Mouse (Mus musculus): ENCODE results near the gene Lmo4. TPM values are rescaled to one million over a fixed set of nuclear protein-coding genes. Genes with fewer than 3 reads are reported as not detected.
A peak's percentile ranks its signal among the peaks of the same experiment; 100 is the strongest.

Lmo4 gene
- total and polyA plus RNA-seq, 2 experiments from 2014 or later = 234 to 256 TPM

GRCm38 (mm10) chr3:144151001-144151400 lies 54.0 kb downstream of the Lmo4 start:
- H3K4me1 ChIP-seq (ENCODE audit: insufficient read depth) = no peaks in the 10 kb centered on the region
- no peak overlapping the region for H3K27ac ChIP-seq (ENCODE audit: low read depth, low read length)
- H3K4me2 ChIP-seq (ENCODE audit: low read depth) = no peak overlapping the region
- no peak overlapping the region for H3K4me3 ChIP-seq (ENCODE audit: low read depth, low read length)
- no peak overlapping the region for H3K9ac ChIP-seq
- DNase-seq (no peak), ATAC-seq (no peak)
- 90% methylated on average over 6 of the region's 6 CpGs for WGBS
- H3K9me3 ChIP-seq (ENCODE audit: low read length) = no peaks in the 10 kb centered on the region
- no peaks in the 10 kb centered on the region; the same call in 1 of the 2 replicates for H3K27me3 ChIP-seq (ENCODE audit: insufficient read depth, low read length)
- no peak for TF ChIP-seq CTCF (IDR thresholded peaks at IDR 0.05; ENCODE audit: low read depth)
- no peaks in the 10 kb centered on the region for H3K36me3 ChIP-seq (ENCODE audit: insufficient read depth)

DNA sequence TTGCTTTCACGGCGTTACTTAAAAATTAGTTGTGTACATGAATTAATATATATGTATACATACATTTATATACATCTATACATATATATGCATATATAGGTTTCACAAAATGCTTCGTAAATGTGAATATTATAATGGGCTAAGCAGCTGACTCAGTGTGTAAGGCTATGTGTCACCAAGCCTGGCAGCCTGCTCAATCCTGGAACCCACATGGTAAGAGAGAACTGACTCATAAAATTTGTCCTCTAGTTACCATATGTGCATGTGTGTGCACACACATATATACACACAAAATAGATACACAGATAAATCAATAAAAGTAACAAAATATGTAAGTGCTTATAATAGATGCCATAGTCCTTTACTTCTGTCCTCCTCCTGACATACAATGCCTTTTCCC lies 56.8 kb downstream of the Lmo4 start:
- no peak for ATAC-seq
- Histone ChIP-seq H3K4me2 (ENCODE audit: low read depth) (no peak overlapping the region), H3K36me3 (ENCODE audit: insufficient read depth) (no peaks in the 10 kb centered on the region), H3K4me3 (ENCODE audit: low read depth, low read length) (no peak overlapping the region), H3K27me3 (ENCODE audit: insufficient read depth, low read length) (no peaks in the 10 kb centered on the region), H3K27ac (ENCODE audit: low read depth, low read length) (no peak overlapping the region), H3K9me3 (ENCODE audit: low read length) (no peaks in the 10 kb centered on the region), H3K4me1 (ENCODE audit: insufficient read depth) (no peaks in the 10 kb centered on the region), H3K9ac (no peak overlapping the region)
- WGBS = 89% methylated on average over 3 of the region's 3 CpGs
- no peak for TF ChIP-seq CTCF (IDR thresholded peaks at IDR 0.05; ENCODE audit: low read depth)
- no peak for DNase-seq

GRCm38 (mm10) chr3:144147244-144147643 lies 57.8 kb downstream of the Lmo4 start:
- no peak overlapping the region for H3K27ac ChIP-seq (ENCODE audit: low read depth, low read length)
- no peaks in the 10 kb centered on the region for H3K4me1 ChIP-seq (ENCODE audit: insufficient read depth)
- H3K9ac ChIP-seq = no peak overlapping the region
- ATAC-seq = no peak
- TF ChIP-seq CTCF (IDR thresholded peaks at IDR 0.05; ENCODE audit: low read depth) = no peak
- H3K4me2 ChIP-seq (ENCODE audit: low read depth) = no peak overlapping the region
- 88% methylated on average over 3 of the region's 3 CpGs for WGBS
- no peak for DNase-seq
- no peak overlapping the region for H3K4me3 ChIP-seq (ENCODE audit: low read depth, low read length)
- H3K27me3 ChIP-seq (ENCODE audit: insufficient read depth, low read length) = no peaks in the 10 kb centered on the region
- no peaks in the 10 kb centered on the region for H3K36me3 ChIP-seq (ENCODE audit: insufficient read depth)
- H3K9me3 ChIP-seq (ENCODE audit: low read length) = no peaks in the 10 kb centered on the region

DNA sequence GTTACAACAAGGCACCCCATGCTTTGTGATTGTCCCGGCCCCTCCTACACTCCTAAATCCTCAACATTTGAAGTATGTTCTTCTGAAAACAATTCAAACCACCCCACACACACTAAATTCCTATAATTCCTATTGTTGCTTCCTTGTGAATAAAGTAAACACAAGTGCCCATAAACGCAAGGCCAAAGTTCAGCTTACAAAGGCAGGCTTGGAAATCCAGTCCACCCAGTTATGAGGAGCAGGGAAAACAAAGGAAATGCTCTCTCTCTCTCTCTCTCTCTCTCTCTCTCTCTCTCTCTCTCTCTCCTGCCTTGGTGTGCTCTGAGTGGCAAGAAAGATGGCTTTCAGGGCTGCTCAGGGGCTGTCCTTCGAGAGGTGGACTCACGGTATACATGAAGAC lies 61.0 kb downstream of the Lmo4 start:
- Histone ChIP-seq H3K27ac (ENCODE audit: low read depth, low read length) (no peak overlapping the region), H3K4me1 (ENCODE audit: insufficient read depth) (no peaks in the 10 kb centered on the region), H3K9me3 (ENCODE audit: low read length) (no peaks in the 10 kb centered on the region), H3K9ac (no peak overlapping the region), H3K27me3 (ENCODE audit: insufficient read depth, low read length) (no peaks in the 10 kb centered on the region), H3K4me2 (ENCODE audit: low read depth) (no peak overlapping the region), H3K36me3 (ENCODE audit: insufficient read depth) (no peaks in the 10 kb centered on the region), H3K4me3 (ENCODE audit: low read depth, low read length) (no peak overlapping the region)
- no peak for ATAC-seq
- TF ChIP-seq CTCF (IDR thresholded peaks at IDR 0.05; ENCODE audit: low read depth) = no peak
- no peak for DNase-seq
- WGBS = 91% methylated on average over 4 of the region's 4 CpGs

GRCm38 (mm10) chr3:144142939-144143338 lies 62.1 kb downstream of the Lmo4 start:
- no peak overlapping the region for H3K9ac ChIP-seq
- H3K4me2 ChIP-seq (ENCODE audit: low read depth) = no peak overlapping the region
- H3K4me1 ChIP-seq (ENCODE audit: insufficient read depth) = no peaks in the 10 kb centered on the region
- H3K36me3 ChIP-seq (ENCODE audit: insufficient read depth) = no peaks in the 10 kb centered on the region
- 78% methylated on average over 7 of the region's 7 CpGs for WGBS
- TF ChIP-seq CTCF (IDR thresholded peaks at IDR 0.05; ENCODE audit: low read depth) = no peak
- H3K27ac ChIP-seq (ENCODE audit: low read depth, low read length) = no peak overlapping the region
- ATAC-seq (peak; percentile 73; the same call in 1 of the 2 replicates), DNase-seq (no peak)
- no peaks in the 10 kb centered on the region for H3K27me3 ChIP-seq (ENCODE audit: insufficient read depth, low read length)
- no peaks in the 10 kb centered on the region for H3K9me3 ChIP-seq (ENCODE audit: low read length)
- H3K4me3 ChIP-seq (ENCODE audit: low read depth, low read length) = no peak overlapping the region

- ATAC-seq (0 out of 2 replicates have a peak, but pooled peaks have one; percentile 23), DNase-seq (peak; percentile 20)
- H3K36me3 ChIP-seq (ENCODE audit: insufficient read depth) = no peaks in the 10 kb centered on the region
- no peak overlapping the region for H3K27ac ChIP-seq (ENCODE audit: low read depth, low read length)
- H3K9ac ChIP-seq = no peak overlapping the region
- no peak overlapping the region for H3K4me2 ChIP-seq (ENCODE audit: low read depth)
- H3K9me3 ChIP-seq (ENCODE audit: low read length) = no peaks in the 10 kb centered on the region
- no peaks in the 10 kb centered on the region for H3K27me3 ChIP-seq (ENCODE audit: insufficient read depth, low read length)
- whole genome bisulfite sequencing = 62% methylated on average over 8 of the region's 8 CpGs
- no peak for TF ChIP-seq CTCF (IDR thresholded peaks at IDR 0.05; ENCODE audit: low read depth)
- no peak overlapping the region for H3K4me3 ChIP-seq (ENCODE audit: low read depth, low read length)
- H3K4me1 ChIP-seq (ENCODE audit: insufficient read depth) = no peaks in the 10 kb centered on the region
These were observed 63.2 kb downstream of the Lmo4 start for GRCm38 (mm10) chr3:144141786-144142185.

- no peak for TF ChIP-seq CTCF (IDR thresholded peaks at IDR 0.05; ENCODE audit: low read depth)
- H3K4me1 ChIP-seq (ENCODE audit: insufficient read depth) = no peaks in the 10 kb centered on the region
- H3K27ac ChIP-seq (ENCODE audit: low read depth, low read length) = no peak overlapping the region
- ATAC-seq = no peak
- 87% methylated on average over 5 of the region's 5 CpGs for WGBS
- no peaks in the 10 kb centered on the region for H3K27me3 ChIP-seq (ENCODE audit: insufficient read depth, low read length)
- no peak for DNase-seq
- no peak overlapping the region for H3K4me2 ChIP-seq (ENCODE audit: low read depth)
- no peak overlapping the region for H3K9ac ChIP-seq
- no peaks in the 10 kb centered on the region for H3K9me3 ChIP-seq (ENCODE audit: low read length)
- H3K4me3 ChIP-seq (ENCODE audit: low read depth, low read length) = no peak overlapping the region
- H3K36me3 ChIP-seq (ENCODE audit: insufficient read depth) = no peaks in the 10 kb centered on the region
These were observed 64.2 kb downstream of the Lmo4 start for GRCm38 (mm10) chr3:144140816-144141215.

GRCm38 (mm10) chr3:144138659-144139058 lies 66.4 kb downstream of the Lmo4 start:
- Histone ChIP-seq H3K4me2 (ENCODE audit: low read depth) (no peak overlapping the region), H3K27ac (ENCODE audit: low read depth, low read length) (no peak overlapping the region), H3K4me3 (ENCODE audit: low read depth, low read length) (no peak overlapping the region), H3K9ac (no peak overlapping the region), H3K9me3 (ENCODE audit: low read length) (no peaks in the 10 kb centered on the region), H3K36me3 (ENCODE audit: insufficient read depth) (no peaks in the 10 kb centered on the region), H3K4me1 (ENCODE audit: insufficient read depth) (no peaks in the 10 kb centered on the region), H3K27me3 (ENCODE audit: insufficient read depth, low read length) (no peaks in the 10 kb centered on the region)
- ATAC-seq (no peak), DNase-seq (no peak)
- no peak for TF ChIP-seq CTCF (IDR thresholded peaks at IDR 0.05; ENCODE audit: low read depth)
- WGBS = 98% methylated on average over 3 of the region's 3 CpGs

All from forebrain, postnatal 0 days (tissue).